Comparison of ENCODE assay signal across 8 mouse cellular contexts in the genomic region with DNA sequence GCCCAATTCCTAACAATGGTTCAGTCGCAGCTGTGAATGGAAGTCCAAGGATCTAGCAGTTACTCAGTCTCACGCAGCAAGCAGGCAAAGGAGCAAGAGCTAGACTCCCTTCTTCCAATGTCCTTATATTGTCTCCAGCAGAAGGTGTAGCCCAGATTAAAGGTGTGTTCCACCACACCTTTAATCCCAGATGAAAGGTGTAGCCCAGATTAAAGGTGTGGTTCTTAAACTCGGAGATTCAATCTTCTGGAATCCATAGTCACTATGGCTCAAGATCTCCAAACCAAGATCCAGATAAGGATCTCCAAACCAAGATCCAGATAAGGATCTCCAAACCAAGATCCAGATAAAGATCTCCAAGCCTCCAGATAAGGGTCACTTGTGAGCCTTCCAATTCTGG. TPM values are rescaled to one million over a fixed set of nuclear protein-coding genes. Genes with fewer than 3 reads are reported as not detected.
DNase-seq lines count a peak whose midpoint lies in the region; ATAC-seq lines count a peak whose summit lies in the region.
"Not testable (repeated sequence)": the region's sequence is repeated elsewhere in the genome, so short reads cannot be mapped to it uniquely, and the experiment has no call there.

A gene (minus strand): TSS at position 101 of the 400 bp plus-strand sequence.

- H3K27me3 ChIP-seq in embryonic facial prominence, embryonic 11.5 days (ENCODE audit: control insufficient read depth, insufficient read depth, low read length); hindbrain, embryonic 11.5 days (ENCODE audit: control insufficient read depth, insufficient read depth, low read length); limb, embryonic 11.5 days (ENCODE audit: control insufficient read depth, insufficient read depth, low read length); neural tube, embryonic 15.5 days (replicated peaks): not testable (repeated sequence)

- not testable (repeated sequence) for H3K36me3 ChIP-seq in embryonic facial prominence, embryonic 11.5 days (replicated peaks; ENCODE audit: control insufficient read depth, insufficient read depth, low read depth, low read length); hindbrain, embryonic 11.5 days (ENCODE audit: control insufficient read depth, insufficient read depth, low read length); limb, embryonic 11.5 days (ENCODE audit: control insufficient read depth, insufficient read depth, low read length); neural tube, embryonic 15.5 days

- not testable (repeated sequence) for ATAC-seq in activated CD4-positive, CD25-positive, alpha-beta regulatory T cell, adult 4 months; embryonic facial prominence, embryonic 11.5 days (replicated peaks; ENCODE audit: insufficient number of reproducible peaks, low FRiP score, low TSS enrichment, low read depth); granulocyte monocyte progenitor cell, adult 5-6 weeks (replicated peaks; ENCODE audit: poor library complexity, severe bottlenecking); hindbrain, embryonic 11.5 days (ENCODE audit: low FRiP score); limb, embryonic 11.5 days (ENCODE audit: insufficient number of reproducible peaks, low FRiP score, low TSS enrichment, low read depth); megakaryocyte, adult 5-6 weeks (ENCODE audit: poor library complexity, severe bottlenecking); neural tube, embryonic 15.5 days (ENCODE audit: low FRiP score)

- DNase-seq in embryonic facial prominence, embryonic 11.5 days (ENCODE audit: low spot score); hindbrain, embryonic 11.5 days (ENCODE audit: low spot score); large intestine, adult 2 months (ENCODE audit: low read depth, low spot score); limb, embryonic 11.5 days (ENCODE audit: low spot score): not testable (repeated sequence)

- H3K9ac ChIP-seq in embryonic facial prominence, embryonic 11.5 days (replicated peaks; ENCODE audit: low read length); hindbrain, embryonic 11.5 days (ENCODE audit: low read depth, low read length); limb, embryonic 11.5 days (ENCODE audit: low read length); neural tube, embryonic 15.5 days (replicated peaks): not testable (repeated sequence)

- 87% methylated on average over 1 of the region's 3 CpGs for WGBS in embryonic facial prominence, embryonic 11.5 days
- 87% methylated on average over 1 of the region's 3 CpGs for WGBS in hindbrain, embryonic 11.5 days
- 78% methylated on average over 2 of the region's 3 CpGs for WGBS in large intestine, adult 2 months
- 83% methylated on average over 1 of the region's 3 CpGs for WGBS in limb, embryonic 11.5 days
- 74% methylated on average over 2 of the region's 3 CpGs for WGBS in neural tube, embryonic 15.5 days

- not testable (repeated sequence) for H3K4me3 ChIP-seq in embryonic facial prominence, embryonic 11.5 days (ENCODE audit: low read depth, low read length); hindbrain, embryonic 11.5 days (ENCODE audit: low read depth, low read length); limb, embryonic 11.5 days (ENCODE audit: low read depth, low read length); neural tube, embryonic 15.5 days (replicated peaks)

- not testable (repeated sequence) for H3K9me3 ChIP-seq in embryonic facial prominence, embryonic 11.5 days (replicated peaks; ENCODE audit: control insufficient read depth, low read length); hindbrain, embryonic 11.5 days (ENCODE audit: control insufficient read depth, low read length); limb, embryonic 11.5 days (ENCODE audit: control insufficient read depth, low read length); neural tube, embryonic 15.5 days (replicated peaks)

- H3K27ac ChIP-seq in embryonic facial prominence, embryonic 11.5 days (replicated peaks; ENCODE audit: low read depth, low read length); hindbrain, embryonic 11.5 days (ENCODE audit: low read depth, low read length); limb, embryonic 11.5 days (replicated peaks; ENCODE audit: low read depth, low read length); neural tube, embryonic 15.5 days (replicated peaks): not testable (repeated sequence)

- H3K4me1 ChIP-seq in embryonic facial prominence, embryonic 11.5 days (ENCODE audit: control insufficient read depth, insufficient read depth, low read length); hindbrain, embryonic 11.5 days (replicated peaks; ENCODE audit: control insufficient read depth, insufficient read depth, low read length); limb, embryonic 11.5 days (ENCODE audit: control insufficient read depth, insufficient read depth, low read length); neural tube, embryonic 15.5 days: not testable (repeated sequence)

- H3K4me2 ChIP-seq in embryonic facial prominence, embryonic 11.5 days (ENCODE audit: low read depth, low read length); hindbrain, embryonic 11.5 days (replicated peaks; ENCODE audit: low read depth, low read length); limb, embryonic 11.5 days (ENCODE audit: low read depth, severe bottlenecking); neural tube, embryonic 15.5 days: not testable (repeated sequence)

RNA-seq across cellular contexts. Expression of the gene that starts here (rescaled TPM):
- polyA plus RNA-seq in activated CD4-positive, CD25-positive, alpha-beta regulatory T cell, adult 4 months (2017; shearing (Covaris generic)): 10 to 100 TPM; 57.6 to 71.0 TPM
- 50.8 and 56.2 TPM in 2 replicates for polyA plus RNA-seq in embryonic facial prominence, embryonic 11.5 days (2014; fragmentation: Nextera tagmentation; extraction: Ambion mirVana)
- total RNA-seq in granulocyte monocyte progenitor cell, adult 5-6 weeks (2014; fragmentation: Nextera tagmentation): 42.0 and 72.4 TPM in 2 replicates
- total RNA-seq in granulocyte monocyte progenitor cell, adult 5-6 weeks (2017): 30.2 and 50.2 TPM in 2 replicates
- 41.7 and 44.5 TPM in 2 replicates for polyA plus RNA-seq in hindbrain, embryonic 11.5 days (2014; fragmentation: Nextera tagmentation; extraction: Ambion mirVana)
- 10.1 and 10.2 TPM in 2 replicates for polyA plus RNA-seq in large intestine, adult 2 months (2012; rRNA removed)
- polyA plus RNA-seq in limb, embryonic 11.5 days (2014; fragmentation: Nextera tagmentation; extraction: Ambion mirVana): 54.7 and 58.3 TPM in 2 replicates
- 15.5 and 18.5 TPM in 2 replicates for total RNA-seq in megakaryocyte, adult 5-6 weeks (2015)
- 12.1 and 13.9 TPM in 2 replicates for total RNA-seq in megakaryocyte, adult 5-6 weeks (2017)
- 29.4 and 32.6 TPM in 2 replicates for polyA plus RNA-seq in neural tube, embryonic 15.5 days (2015; fragmentation: Nextera tagmentation; extraction: Ambion mirVana)
